Mouse (Mus musculus) frontal cortex, postnatal 36 days (tissue): Measurements from ENCODE around the gene Gsg1l.
A peak's percentile ranks its signal among the peaks of the same experiment; 100 is the strongest.

Experiments used
- DNase-seq, 2 experiments: peaks; one replicate each; pipeline ENCODE4 v3.0.0; 2022; ENCODE audit warnings: low spot score in 2 of 2

Gene Gsg1l

DNA sequence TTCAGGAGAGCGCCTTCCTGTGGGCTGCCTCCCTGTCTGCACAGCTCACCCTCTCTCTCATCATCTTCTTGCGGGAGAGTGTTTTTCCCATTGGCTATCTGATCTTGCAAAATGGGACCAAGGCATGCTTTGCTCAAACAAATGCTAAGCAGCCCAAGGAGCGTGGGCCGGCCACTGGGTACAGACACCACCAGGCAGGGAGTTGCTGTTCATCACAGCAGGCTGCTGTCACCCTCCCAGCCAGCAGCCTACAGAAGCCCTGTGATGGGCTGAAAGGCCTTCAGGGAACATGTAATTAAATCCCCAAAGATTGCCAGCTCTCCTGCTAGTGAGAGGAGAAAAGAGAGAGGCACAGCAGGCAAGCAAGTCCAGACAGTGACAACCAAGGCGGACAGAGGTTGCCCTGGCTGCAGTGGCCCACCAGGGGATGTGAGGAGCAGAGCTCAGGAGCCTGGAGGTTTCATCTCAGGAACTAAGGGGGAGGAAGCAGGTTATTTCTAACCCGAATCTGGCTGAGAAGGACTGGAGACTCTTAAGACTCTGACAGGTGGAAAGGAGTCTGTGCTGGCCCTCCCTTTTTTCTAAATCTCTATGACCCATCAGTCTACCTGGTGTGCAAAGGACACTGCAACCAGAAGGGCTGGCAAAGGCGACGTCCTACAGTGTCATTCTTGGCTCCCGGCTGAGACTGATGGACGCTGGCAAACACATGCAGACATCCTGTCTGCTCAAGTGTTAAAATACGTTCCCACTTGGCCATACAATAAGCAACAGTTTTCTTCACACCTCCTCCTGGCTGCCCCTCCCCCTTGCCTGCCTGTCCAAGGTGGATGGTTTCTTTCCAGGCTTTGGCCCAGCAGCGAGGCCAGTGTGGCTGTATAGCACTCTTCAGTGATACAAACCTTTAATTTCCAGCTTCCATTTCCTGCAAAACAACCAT is 98.0 kb downstream of the Gsg1l start:
- DNase-seq, result peak; percentile 56 to 73

DNA sequence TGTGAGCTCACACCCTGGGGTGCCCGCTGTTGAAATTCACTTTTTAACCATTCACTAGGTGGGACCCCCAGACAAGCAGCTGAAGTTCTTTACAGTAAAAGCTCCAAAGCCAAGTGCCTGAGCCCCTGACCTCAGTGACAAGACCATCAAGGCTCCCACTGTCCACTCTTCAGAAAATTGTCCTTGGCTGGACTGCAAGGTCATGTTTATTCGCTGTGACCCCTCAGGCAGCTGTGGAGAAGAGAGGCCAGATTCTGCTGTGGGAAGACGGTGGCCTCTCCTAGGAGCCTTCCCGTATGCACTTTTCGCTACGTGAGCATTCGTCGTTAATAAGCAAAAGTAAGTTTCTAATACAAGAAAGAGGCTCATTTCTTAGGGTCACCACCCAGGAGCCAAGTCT is 102.6 kb downstream of the Gsg1l start:
- no peak for DNase-seq

DNA sequence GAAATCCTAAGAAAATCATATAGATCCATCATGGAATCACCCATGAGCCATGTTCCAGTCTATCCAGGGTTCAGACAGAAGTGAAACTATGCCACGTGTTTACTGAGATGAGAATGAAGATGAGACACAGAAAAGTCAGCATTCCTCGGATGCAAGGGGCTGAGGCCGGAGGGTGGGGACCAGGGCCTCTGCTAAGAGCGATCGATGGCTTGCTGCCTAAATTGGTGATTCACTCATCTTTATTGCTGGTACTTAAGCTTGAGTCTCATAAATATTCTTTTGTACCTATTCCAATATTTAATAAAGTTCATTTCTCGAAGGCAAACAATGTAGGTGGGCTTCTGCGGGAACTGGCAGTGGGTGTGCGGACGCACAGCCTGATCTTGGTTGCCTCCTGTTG is 105.5 kb downstream of the Gsg1l start:
- no peak for DNase-seq

DNA sequence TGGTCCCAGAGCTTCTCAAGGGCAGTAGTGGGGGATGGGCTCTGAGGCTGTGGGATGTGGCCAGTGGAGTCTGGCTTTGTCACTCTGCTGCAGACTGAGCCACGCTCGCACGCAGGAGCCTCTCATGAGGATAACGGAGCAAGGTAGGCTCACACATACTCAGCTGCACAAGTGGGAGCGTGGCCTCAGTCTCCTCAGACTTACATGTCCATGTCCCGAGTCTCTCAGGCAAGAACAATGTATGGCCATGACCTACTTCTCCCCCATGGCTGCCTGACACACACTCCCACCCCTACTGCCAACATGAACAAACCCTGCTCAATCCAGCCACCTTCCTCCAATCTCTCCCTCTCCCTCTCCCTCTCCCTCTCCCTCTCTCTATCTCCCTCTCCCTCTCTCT is 106.8 kb downstream of the Gsg1l start:
- DNase-seq, result no peak

DNA sequence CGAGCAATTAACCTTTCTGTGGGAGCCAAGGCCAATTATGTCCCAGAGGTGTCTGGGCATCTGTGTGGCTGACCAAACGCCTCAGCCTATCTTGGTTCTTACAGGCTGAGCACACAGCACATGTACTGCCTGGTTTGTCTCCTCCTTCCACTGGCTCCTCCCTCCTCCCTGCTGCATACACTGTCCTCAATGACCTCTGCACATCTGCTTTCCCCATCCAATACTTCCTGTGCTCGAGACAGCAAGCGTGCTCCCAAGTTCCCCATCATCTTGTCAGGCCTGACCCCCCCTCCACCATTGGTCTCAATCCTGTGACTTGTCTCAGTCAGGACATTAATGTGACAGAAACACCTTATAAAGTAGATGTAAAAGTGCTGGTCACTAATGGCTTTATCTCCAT is 108.3 kb downstream of the Gsg1l start:
- no peak for DNase-seq

DNA sequence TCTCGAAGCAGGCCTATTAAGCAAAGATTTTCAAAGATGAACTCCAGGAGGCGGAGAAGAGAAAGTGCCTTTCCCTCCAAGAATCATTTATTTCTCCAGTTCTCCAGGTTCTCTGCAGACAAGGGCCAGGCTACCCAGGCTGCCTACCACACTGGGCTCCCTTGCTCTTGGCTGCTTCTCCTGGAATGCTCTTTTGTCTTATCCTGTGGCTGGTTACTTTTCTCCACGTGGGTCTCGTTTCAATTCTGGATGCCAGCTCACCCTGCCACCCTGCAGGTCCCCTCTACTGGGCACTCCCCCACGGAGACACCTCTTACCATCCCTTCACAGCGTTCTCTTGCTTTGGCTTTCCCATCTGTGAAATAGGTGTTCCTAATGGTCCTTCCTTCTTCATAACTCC is 109.4 kb downstream of the Gsg1l start:
- no peak for DNase-seq

DNA sequence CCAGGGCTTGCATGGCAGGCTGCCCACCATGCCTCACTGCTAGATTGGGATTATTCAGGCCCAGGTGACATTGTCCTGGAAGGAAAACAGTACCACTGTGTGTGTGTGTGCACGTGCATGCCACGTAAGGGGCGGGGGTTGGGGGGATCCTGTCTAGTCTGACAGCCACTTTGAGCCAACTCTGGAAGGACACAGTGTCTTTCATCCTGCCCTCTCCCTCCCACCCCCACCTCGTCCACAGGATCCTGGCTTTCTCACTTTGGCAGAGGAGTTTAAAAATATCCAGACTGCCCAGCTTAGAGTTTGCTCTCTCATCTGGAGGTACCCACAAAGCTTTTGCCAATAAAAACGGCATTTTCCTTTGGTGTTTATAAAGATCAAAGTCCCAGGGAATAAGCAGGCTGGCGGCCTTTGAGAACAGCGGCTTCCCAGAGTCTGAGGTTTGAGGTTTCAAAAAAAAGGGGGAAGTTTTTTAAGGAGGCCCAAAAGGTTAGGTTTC is 110.0 kb downstream of the Gsg1l start:
- no peak for DNase-seq

DNA sequence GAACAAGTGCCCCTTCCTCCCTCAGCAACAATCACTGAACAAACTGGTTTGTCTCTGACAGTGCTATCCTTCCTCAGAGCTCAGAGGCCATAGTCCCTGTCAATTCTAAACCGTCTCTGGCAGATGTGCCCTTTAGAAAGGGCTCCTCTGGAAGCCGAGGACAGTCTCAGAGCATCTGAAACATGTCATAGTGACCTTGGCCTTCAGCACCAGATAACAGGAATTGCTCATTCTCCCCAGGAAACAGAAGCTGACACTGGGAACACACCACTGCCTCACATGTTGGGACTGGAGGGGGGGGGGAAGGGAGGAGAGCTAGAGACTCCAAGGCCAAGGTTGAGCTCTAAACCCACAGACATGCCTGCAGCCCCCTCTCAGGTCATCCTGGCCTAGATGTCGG is 113.1 kb downstream of the Gsg1l start:
- no peak for DNase-seq

DNA sequence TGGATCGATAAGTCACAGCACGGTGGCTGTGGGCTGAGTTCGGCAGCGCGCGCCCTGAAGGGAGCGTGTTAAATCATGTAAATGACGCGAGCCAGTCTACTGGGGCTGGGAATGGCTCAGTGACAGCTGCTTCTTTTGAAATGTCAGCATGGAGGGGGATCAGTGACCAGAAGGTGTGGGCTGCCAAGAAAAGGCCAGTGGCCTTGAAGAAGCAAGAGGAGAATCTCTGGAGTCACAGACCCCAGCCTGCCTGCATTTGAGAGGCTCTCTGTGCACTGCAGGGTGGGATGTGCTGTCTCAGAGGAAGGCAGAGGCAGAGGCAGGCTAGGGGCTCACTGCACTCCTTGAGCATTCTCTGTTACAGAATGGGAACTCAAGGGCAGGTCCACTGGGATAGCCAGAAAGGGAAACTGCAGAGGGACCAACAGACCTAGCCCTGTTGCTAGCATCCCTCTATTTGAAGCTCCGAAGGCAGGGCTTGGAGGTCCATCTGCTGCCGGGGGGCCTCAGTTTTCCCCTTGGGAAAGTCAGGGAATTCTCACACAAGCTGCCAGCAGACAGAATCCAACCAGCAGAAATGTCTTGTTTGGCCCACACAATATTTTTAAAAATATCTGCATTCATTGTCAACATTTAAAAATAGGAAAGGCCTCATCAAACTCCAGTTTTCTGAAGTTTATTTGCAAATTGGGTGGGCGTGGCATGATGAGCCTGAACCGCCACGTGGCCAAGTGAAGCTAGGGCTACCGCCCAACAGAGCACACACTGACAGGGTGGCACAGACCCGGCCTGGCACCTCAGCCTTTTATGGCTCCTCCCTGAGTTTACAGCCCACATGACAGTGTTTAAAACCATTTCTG is 115.6 kb downstream of the Gsg1l start:
- peak in 1 of 2 experiments; percentile 39 for DNase-seq

DNA sequence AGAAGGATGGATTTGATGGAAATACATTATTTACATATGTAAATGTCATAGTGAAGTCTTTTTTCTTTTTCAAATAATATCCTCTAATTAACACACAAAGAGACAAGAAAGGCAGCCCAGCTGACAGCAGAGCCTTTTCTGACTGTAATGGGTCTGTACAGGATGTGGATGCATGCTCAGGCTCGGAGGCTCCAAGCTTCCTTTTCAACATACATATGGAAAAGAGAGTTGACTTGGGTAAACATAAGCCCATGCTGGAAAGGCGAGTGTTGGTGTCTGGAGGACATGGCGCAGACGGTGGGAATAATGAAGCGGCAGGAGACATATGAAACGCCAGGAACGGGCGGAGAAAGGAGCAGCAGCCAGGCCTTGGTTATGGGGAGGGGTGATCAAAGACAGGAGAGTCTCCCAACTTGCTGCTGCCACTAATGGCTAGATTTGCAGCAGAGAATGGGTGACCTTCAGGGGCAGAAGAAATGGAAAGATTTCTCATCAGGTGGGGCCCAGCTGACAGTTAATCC is 118.1 kb downstream of the Gsg1l start:
- DNase-seq, result no peak

DNA sequence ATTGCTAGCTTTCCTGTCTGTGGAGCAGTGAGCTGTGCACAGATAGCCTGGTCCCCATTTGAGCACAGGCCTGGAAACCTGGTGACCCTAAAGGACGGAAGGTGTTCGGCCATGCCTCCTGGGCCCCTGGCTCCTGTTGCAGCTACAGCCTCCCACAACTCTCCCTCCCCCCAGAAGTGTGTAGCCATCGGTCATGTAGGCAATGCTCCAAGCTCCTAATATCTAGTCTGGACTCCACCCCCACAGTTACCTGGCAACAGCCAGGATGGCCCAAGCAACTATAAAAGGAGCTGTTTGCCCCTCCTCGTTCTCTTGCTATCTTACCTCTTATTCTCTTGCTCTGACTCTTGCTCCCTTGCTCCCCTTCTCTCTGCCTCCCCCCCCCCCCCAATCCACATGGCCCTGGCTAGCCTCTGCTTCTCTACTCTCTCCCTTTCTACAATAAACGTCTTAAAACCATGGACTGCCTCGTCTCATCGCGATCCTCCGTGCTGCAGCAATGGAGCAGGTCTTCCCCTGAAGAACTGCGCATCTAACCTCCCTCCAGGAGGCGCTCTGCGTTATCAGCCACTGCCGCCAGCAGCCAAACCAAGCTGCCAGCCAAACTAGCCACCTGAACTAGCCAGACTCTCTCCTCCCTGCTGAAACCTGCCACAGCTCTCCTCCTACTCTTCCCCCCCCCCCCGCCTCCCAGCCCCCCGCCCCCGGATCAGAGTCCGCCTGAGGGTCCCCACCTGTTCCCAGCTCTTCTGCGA is 122.7 kb downstream of the Gsg1l start:
- DNase-seq, result no peak

DNA sequence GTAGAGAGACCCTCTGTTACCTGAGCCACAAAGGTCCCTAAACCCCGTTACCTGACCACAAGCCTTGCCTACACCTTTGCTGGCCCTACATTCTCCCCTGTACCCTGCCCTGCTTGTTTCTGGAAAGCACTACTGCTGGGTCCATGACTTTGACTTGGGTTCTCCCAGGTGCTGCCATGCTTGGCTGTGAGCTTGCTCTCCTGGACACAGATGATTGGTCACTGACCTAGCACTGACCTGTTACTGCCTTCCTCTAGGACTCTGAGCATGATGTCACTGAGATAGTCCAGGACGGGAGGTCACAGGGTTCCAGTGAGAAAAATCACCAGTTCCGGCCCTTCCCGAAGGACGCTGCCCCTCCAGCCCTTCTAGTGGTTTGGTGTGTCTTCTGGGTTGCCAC is 123.4 kb downstream of the Gsg1l start:
- DNase-seq, result no peak

DNA sequence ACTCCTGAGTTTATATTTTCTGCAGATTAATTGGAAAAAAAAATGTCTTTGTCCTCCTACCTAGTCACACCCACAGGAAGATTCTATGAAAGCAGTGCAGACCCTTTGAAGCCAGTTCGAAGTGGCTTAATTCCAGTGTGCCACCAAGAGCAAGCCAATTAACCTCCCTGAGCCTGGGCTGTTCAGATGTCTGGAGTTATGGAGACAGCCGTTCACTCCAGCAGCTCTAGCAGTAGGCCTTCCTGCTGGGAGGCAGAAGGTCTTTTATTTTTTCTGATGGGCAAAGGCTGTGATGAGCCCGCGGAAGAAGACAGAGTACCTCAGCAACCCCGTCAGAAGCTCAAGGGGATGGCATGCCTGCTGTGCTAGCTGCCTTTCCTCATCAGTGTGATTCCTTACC is 127.2 kb downstream of the Gsg1l start:
- no peak for DNase-seq

DNA sequence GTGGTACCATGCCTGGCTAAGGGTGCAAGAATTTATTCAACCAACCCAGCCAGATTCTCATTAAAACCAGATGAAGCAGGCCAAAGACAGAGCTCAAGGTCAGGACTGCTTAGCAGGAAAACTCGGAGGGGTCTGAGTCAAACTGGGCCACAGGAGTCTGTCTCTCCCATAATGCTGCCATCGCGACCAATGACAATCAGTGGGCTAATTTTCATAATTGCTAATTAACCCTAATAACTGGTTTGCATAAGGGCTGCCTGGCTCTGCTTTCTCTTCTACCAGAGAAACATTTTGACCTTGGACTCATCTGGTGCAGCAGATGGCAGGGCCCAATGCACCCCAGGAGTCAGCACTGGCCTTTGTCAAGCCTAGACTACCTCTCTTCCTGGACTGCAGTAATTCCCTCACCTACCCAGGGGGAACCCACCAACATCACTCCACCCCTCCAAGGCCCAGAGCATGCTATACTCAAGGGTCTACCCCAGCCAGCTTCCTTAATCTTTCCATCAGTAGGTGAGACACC is 127.8 kb downstream of the Gsg1l start:
- DNase-seq, result no peak

DNA sequence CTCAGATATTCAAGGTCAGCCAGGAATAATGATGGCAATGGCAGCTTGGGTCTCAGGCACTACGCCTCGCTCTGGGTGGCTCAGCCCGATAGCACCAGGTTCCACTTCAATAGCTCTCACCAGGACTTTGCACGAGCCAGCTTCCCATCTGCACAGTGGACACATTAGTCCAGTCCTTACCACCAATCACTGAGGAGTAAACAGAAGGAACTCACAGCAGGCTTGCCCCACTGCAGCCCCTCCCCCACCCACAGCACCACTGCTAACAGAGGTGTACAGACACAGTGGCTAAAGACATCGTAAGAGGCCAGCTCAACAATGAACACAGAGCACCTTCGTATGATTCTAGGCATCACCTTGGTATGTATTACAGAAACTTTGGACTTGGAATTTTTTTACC is 128.4 kb downstream of the Gsg1l start:
- no peak for DNase-seq

DNA sequence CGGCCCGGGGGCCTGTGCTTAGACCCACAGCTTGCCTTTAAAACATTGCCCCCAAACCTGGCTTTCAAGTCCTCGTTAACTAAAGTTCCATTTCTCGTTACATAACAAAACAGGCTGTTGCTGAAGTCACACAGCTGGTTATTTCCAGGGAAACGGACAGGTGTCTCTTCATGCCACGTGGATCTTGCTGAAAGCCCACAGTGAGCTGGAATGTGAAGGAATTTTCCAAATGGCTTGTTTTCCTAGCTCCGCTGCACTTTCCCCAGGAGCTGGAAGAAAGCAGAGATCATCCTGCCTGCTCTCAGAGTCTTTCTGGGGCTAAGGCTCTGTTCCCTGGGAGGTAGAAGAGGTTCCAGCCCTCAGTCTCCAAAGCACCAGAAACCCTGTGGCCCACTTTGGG is 130.3 kb downstream of the Gsg1l start:
- no peak for DNase-seq

DNA sequence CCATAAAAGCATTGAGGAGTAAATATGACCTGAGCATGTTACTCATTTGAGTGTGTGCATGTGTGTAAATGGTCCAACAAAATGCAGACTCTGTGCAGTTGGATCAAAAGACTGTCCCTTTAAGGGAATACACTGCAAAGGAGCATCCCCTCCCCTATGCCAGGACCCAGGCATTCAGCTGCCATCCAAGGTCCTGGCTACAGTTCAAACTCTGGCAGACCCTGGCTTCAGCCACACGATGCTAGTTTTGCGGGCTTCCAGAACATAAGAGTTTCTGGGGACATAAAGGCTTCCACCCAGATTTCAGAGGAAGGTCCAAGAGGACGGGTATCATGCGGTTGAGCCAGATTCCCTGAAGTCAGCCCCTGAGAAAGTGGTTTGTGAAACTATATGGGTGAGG is 133.2 kb downstream of the Gsg1l start:
- no peak for DNase-seq

DNA sequence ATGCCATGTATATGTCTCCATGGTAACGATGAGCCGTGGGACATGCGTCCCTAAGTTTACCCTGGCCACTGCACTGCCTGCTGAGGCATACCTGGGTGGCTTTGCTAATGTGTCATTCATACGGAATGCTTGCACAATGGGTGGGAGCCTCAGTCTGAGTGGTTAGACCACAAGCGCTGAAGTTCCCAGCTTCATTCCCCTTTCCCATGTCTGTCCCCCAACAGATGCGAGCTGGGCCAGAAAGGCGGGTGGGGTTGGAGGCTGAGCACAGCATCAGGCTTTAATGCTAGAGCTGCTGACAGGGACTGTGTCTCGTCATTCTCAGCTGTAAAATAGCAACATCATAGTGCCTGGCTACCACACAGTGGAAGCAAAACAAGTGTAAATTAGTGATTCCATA is 136.3 kb downstream of the Gsg1l start:
- DNase-seq, result no peak

DNA sequence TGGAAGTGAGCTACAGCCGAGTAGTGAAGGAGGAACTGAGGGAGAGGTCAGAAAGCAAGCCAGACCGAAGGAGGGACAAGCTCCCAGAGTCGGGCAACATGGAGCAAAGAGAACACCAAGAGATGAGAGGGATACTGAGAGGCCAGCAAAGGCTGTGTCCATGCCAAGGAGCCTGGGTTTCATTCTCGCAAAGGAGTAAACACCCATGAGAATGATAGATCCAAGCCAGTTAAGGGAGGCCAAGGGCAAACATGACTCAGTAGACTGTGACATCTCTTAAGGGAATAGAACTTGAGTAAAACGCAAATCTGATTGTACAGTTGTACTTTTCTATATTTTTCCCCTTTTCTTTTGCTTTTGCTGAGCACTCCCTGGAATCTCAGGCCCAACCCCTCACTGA is 137.6 kb downstream of the Gsg1l start:
- DNase-seq, result no peak

DNA sequence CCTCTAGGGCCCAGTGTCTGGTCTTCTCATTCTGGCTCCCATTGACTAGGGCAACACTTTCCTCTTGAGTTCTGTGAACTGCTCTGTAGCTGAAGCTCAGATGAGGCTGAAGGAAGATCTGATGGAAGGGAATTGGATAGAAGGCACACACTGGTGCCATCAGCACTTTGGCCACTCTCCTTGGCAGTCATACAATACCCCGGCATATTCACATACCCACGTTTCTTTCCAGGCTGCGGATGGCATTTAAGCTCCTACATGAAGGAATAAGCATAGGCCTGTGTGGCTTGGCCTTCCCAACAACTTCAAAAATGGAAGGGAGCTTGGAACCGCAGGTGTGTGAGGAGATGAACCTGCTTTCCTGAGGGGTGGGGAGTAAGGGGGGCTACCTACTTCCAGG is 138.7 kb downstream of the Gsg1l start:
- DNase-seq, result no peak

DNA sequence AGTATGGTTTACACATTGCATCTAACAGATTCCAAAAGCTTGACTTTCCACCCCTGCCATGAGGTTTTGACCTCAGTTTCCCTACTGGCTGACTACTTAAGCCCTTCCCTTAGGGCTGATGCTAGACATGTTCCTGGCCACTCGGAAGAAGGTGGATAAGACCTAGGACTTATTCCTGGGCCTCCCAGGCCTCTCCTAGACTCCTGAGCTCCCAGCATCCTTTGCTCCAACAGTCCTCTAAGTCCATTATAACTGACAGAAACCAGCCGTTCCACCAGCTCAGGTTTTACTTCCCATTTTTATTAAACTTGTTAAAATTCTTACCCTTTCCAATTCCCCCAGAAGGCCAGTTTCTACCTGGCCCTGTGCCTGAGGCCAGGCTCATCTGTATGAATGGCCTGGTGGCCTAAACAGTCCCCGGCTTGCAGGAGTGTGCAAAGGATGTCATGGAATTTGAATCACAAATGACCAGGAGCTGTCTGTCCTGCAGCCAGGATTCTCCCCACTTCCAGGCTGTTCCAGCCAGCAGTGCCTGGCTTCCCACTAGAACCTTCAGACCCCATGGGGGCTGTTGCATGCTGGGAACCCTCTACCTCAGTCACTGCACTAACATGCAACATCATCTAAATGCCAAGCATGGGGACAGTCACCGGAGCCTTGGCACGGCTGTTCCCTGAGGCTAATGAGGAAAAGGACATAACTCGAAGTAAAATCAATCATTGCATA is 139.7 kb downstream of the Gsg1l start:
- no peak for DNase-seq
